Mouse (Mus musculus) erythroid progenitor cell, adult 5-6 weeks (primary cell): ENCODE results near the gene Spice1. TPM values are rescaled to one million over a fixed set of nuclear protein-coding genes. Genes with fewer than 3 reads are reported as not detected.

Source experiments
- ATAC-seq: replicated peaks from 2 replicates; pipeline ENCODE4 v1.8.0; 2016; ENCODE audit warnings: moderate number of reproducible peaks, mild to moderate bottlenecking, moderate TSS enrichment, inconsistent platforms; ENCODE audit not compliant: poor library complexity, low FRiP score, severe bottlenecking
- total RNA-seq, 2 experiments: library from RNA; stranded (forward) in 1 of 2; stranded (reverse) in 1 of 2; fragments of 150-400 nt in 1 of 2; fragments of 186-747, 209-891 nt in 1 of 2; gene quantifications; 2 replicates each; pipeline versions ENCODE4 v1.2.3 to v1.2.4; 2015 to 2017; ENCODE audit warnings: low replicate concordance in 2 of 2

Spice1 gene
- total RNA-seq, 2 experiments from 2014 or later = 11.5 to 39.4 TPM

GRCm38 (mm10) chr16:44361921-44362890 lies 15.3 kb downstream of the Spice1 start:
- ATAC-seq = no peak

GRCm38 (mm10) chr16:44365522-44365921 lies 18.6 kb downstream of the Spice1 start:
- no peak for ATAC-seq

- ATAC-seq = no peak
These were observed 28.5 kb downstream of the Spice1 start for GRCm38 (mm10) chr16:44375459-44375858.

- no peak for ATAC-seq
These were observed 33.1 kb downstream of the Spice1 start for GRCm38 (mm10) chr16:44380006-44380405.

GRCm38 (mm10) chr16:44381578-44381977 lies 34.7 kb downstream of the Spice1 start:
- no peak for ATAC-seq

- no peak for ATAC-seq
These were observed 36.6 kb downstream of the Spice1 start for GRCm38 (mm10) chr16:44383549-44383948.

GRCm38 (mm10) chr16:44384251-44384650 lies 37.3 kb downstream of the Spice1 start:
- ATAC-seq = no peak

GRCm38 (mm10) chr16:44391877-44392548 lies 45.1 kb downstream of the Spice1 start:
- peak; percentile 85 for ATAC-seq

GRCm38 (mm10) chr16:44394577-44395243 lies 47.8 kb downstream of the Spice1 start, which contains the start of gene Cfap44:
Gene Cfap44, plus strand, starts transcription at chr16:44394796.
- ATAC-seq = no peak

GRCm38 (mm10) chr16:44404933-44405332 lies 58.0 kb downstream of the Spice1 start:
- ATAC-seq = no peak

GRCm38 (mm10) chr16:44407211-44407610 lies 60.3 kb downstream of the Spice1 start:
- ATAC-seq = no peak

GRCm38 (mm10) chr16:44408290-44408689 lies 61.4 kb downstream of the Spice1 start:
- ATAC-seq = no peak

GRCm38 (mm10) chr16:44410176-44410575 lies 63.3 kb downstream of the Spice1 start:
- ATAC-seq = no peak

GRCm38 (mm10) chr16:44417596-44417995 lies 70.7 kb downstream of the Spice1 start:
- no peak for ATAC-seq

- ATAC-seq = no peak
These were observed 74.8 kb downstream of the Spice1 start for GRCm38 (mm10) chr16:44421735-44422134.

GRCm38 (mm10) chr16:44423499-44423898 lies 76.6 kb downstream of the Spice1 start:
- no peak for ATAC-seq

GRCm38 (mm10) chr16:44428456-44428855 lies 81.5 kb downstream of the Spice1 start:
- no peak for ATAC-seq

- no peak for ATAC-seq
These were observed 83.1 kb downstream of the Spice1 start for GRCm38 (mm10) chr16:44430021-44430420.

GRCm38 (mm10) chr16:44434931-44435330 lies 88.0 kb downstream of the Spice1 start:
- ATAC-seq = no peak

- no peak for ATAC-seq
These were observed 88.6 kb downstream of the Spice1 start for GRCm38 (mm10) chr16:44435481-44435880.
